Mouse (Mus musculus): ENCODE measurements at regions not wholly inside any gene's neighbourhood (a gene's known extent, or its start where the extent isn't known, plus 50 kb on each side); places are given as distances from the start of the nearest gene placed in this dataset.

DNA sequence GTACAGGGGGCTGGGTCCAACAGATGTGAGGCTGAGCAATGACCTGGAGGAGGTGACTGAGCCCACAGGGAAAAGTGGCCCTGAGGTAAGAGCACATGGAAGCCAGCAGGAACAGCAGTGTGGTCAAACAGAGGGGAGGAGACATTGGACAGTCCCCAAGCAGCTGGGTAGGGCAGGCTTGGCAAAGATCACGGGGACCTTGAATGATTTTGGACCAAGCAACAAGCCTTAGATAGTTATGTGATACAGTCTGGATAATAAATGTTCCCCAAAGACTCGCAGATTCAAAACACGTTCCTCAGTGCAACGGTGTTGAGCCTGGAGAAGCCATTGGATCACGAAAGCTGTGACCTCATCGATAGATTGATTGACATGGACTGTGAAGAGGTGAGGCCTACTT, 64.8 kb upstream of the Aldh1b1 start:
- Histone ChIP-seq H3ac (ENCODE audit: control insufficient read depth, insufficient read length) (no peak overlapping the region), H3K27me3 (ENCODE audit: control insufficient read depth, insufficient read depth, insufficient read length) (peaks cover 39% of the 10 kb centered on the region), H3K79me2 (ENCODE audit: control insufficient read depth, insufficient read depth) (no peaks in the 10 kb centered on the region), H3K36me3 (ENCODE audit: control insufficient read depth, insufficient read depth) (no peaks in the 10 kb centered on the region), H3K4me3 (no peak overlapping the region), H3K4me2 (ENCODE audit: low read depth) (no peak overlapping the region)
- no peak for TF ChIP-seq MYOG (IDR thresholded peaks at IDR 0.05; ENCODE audit: control insufficient read depth in 1 of 3, insufficient read depth in 1 of 3, insufficient read length in 2 of 3, low read depth in 2 of 3)
- no peak for TF ChIP-seq E2F4 (IDR thresholded peaks at IDR 0.05; ENCODE audit: insufficient read depth)
- no peak for TF ChIP-seq POLR2AphosphoS2 (IDR thresholded peaks at IDR 0.05; ENCODE audit: insufficient read length, low read depth)
- no peak for TF ChIP-seq MYOD1 (IDR thresholded peaks at IDR 0.05; ENCODE audit: control insufficient read depth in 1 of 3, insufficient read length in 2 of 3, low read depth in 2 of 3)
- TF ChIP-seq TCF12 (IDR thresholded peaks at IDR 0.05; ENCODE audit: insufficient read depth, poor library complexity, severe bottlenecking), result no peak
- no peak for TF ChIP-seq SRF (IDR thresholded peaks at IDR 0.05; ENCODE audit: control insufficient read depth, insufficient read length, low read depth)
- TF ChIP-seq MAX (IDR thresholded peaks at IDR 0.05; ENCODE audit: low read depth), result no peak
- no peak for TF ChIP-seq CEBPB (IDR thresholded peaks at IDR 0.05; ENCODE audit: insufficient read depth, poor library complexity, severe bottlenecking)
- no peak for TF ChIP-seq POLR2A (IDR thresholded peaks at IDR 0.05; ENCODE audit: insufficient read length, low read depth)
- TF ChIP-seq USF1 (IDR thresholded peaks at IDR 0.05; ENCODE audit: low read depth), result no peak
- TF ChIP-seq TCF3 (IDR thresholded peaks at IDR 0.05; ENCODE audit: insufficient read length, low read depth), result no peak
- no peak for TF ChIP-seq REST (IDR thresholded peaks at IDR 0.05; ENCODE audit: insufficient read depth, insufficient read length)

DNA sequence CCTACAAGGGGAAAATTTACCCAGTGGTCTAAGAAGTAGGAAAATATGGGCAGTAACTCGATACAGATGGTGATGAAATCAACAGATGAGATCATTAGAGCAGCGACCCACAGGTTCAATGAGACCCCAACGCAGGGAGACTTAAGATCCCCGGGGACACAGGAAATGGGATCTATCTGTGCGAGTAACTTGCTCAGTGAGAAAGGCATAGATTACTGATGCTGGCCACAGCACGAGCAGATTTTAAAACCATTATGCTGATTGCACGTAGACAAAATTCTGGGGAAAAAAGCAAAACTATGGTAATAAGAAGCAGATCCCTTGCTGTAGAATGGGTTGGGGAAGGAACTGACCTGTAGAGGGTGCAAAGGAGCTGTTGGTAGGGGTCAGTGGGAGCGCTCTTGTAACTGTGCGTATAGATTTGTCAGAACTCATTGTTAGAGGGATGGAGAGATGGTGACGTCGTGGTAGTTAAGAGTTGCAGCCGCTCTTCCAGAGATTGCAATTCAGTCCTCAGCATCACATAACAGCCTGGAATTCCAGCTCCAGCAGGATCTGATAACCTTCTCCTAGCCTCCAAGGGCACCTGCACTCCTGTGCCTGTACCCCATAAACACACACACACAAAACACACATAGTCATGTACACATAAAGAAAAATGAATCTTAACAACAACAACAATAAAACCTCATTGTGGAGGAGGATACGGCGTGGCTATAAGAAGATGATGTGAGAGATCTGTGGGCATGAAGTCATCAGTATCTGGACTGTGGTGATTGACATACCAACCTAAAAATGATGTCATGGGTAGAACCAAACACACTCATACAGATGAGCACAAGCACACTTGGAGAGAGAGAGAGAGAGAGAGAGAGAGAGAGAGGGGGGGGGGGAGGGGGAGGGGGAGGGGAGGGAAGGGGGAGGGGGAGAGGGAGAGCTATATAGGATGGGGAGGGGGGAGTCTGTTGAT, 67.7 kb upstream of the Aldh1b1 start:
- no peak for TF ChIP-seq MYOG (IDR thresholded peaks at IDR 0.05; ENCODE audit: control insufficient read depth in 1 of 3, insufficient read depth in 1 of 3, insufficient read length in 2 of 3, low read depth in 2 of 3)
- no peak for TF ChIP-seq REST (IDR thresholded peaks at IDR 0.05; ENCODE audit: insufficient read depth, insufficient read length)
- TF ChIP-seq USF1 (IDR thresholded peaks at IDR 0.05; ENCODE audit: low read depth), result no peak
- TF ChIP-seq MYOD1 (IDR thresholded peaks at IDR 0.05; ENCODE audit: control insufficient read depth in 1 of 3, insufficient read length in 2 of 3, low read depth in 2 of 3), result no peak
- TF ChIP-seq TCF3 (IDR thresholded peaks at IDR 0.05; ENCODE audit: insufficient read length, low read depth), result no peak
- TF ChIP-seq POLR2A (IDR thresholded peaks at IDR 0.05; ENCODE audit: insufficient read length, low read depth), result no peak
- no peak for TF ChIP-seq MAX (IDR thresholded peaks at IDR 0.05; ENCODE audit: low read depth)
- TF ChIP-seq TCF12 (IDR thresholded peaks at IDR 0.05; ENCODE audit: insufficient read depth, poor library complexity, severe bottlenecking), result no peak
- no peak for TF ChIP-seq CEBPB (IDR thresholded peaks at IDR 0.05; ENCODE audit: insufficient read depth, poor library complexity, severe bottlenecking)
- TF ChIP-seq SRF (IDR thresholded peaks at IDR 0.05; ENCODE audit: control insufficient read depth, insufficient read length, low read depth), result no peak
- TF ChIP-seq E2F4 (IDR thresholded peaks at IDR 0.05; ENCODE audit: insufficient read depth), result no peak
- TF ChIP-seq POLR2AphosphoS2 (IDR thresholded peaks at IDR 0.05; ENCODE audit: insufficient read length, low read depth), result no peak
- Histone ChIP-seq H3K4me2 (ENCODE audit: low read depth) (no peak overlapping the region), H3K27me3 (ENCODE audit: control insufficient read depth, insufficient read depth, insufficient read length) (peaks cover 32% of the 10 kb centered on the region), H3K4me3 (no peak overlapping the region), H3ac (ENCODE audit: control insufficient read depth, insufficient read length) (no peak overlapping the region), H3K36me3 (ENCODE audit: control insufficient read depth, insufficient read depth) (no peaks in the 10 kb centered on the region), H3K79me2 (ENCODE audit: control insufficient read depth, insufficient read depth) (no peaks in the 10 kb centered on the region)

DNA sequence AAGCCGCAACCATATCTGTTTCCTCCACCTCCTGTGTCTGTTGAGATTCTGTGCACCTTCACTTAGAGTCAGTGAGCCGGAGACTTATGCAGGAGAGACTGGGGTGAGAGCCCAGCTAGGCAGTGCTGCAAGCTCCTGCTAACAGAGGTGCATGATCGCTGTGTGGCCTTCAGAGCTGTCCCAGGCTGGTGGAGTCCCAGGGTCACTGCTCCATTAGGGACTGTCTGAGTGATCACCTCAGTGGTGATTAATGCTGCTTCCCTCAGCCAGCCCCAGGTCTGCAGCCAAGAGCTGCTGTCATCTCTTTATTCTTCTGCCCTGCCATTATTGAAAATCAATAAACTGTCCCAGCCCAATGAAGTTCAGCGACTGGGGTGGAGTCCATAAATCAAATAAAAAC, 69.0 kb upstream of the Aldh1b1 start:
- H3K36me3 ChIP-seq (ENCODE audit: control insufficient read depth, insufficient read depth), result no peaks in the 10 kb centered on the region
- peaks cover 38% of the 10 kb centered on the region for H3K27me3 ChIP-seq (ENCODE audit: control insufficient read depth, insufficient read depth, insufficient read length)
- H3K4me3 ChIP-seq, result no peak overlapping the region
- TF ChIP-seq MAX (IDR thresholded peaks at IDR 0.05; ENCODE audit: low read depth), result no peak
- TF ChIP-seq MYOG (IDR thresholded peaks at IDR 0.05; ENCODE audit: control insufficient read depth in 1 of 3, insufficient read depth in 1 of 3, insufficient read length in 2 of 3, low read depth in 2 of 3), result no peak
- TF ChIP-seq MYOD1 (IDR thresholded peaks at IDR 0.05; ENCODE audit: control insufficient read depth in 1 of 3, insufficient read length in 2 of 3, low read depth in 2 of 3), result no peak
- no peak for TF ChIP-seq CEBPB (IDR thresholded peaks at IDR 0.05; ENCODE audit: insufficient read depth, poor library complexity, severe bottlenecking)
- TF ChIP-seq SRF (IDR thresholded peaks at IDR 0.05; ENCODE audit: control insufficient read depth, insufficient read length, low read depth), result no peak
- TF ChIP-seq POLR2AphosphoS2 (IDR thresholded peaks at IDR 0.05; ENCODE audit: insufficient read length, low read depth), result no peak
- TF ChIP-seq USF1 (IDR thresholded peaks at IDR 0.05; ENCODE audit: low read depth), result no peak
- TF ChIP-seq POLR2A (IDR thresholded peaks at IDR 0.05; ENCODE audit: insufficient read length, low read depth), result no peak
- H3K79me2 ChIP-seq (ENCODE audit: control insufficient read depth, insufficient read depth), result no peaks in the 10 kb centered on the region
- H3ac ChIP-seq (ENCODE audit: control insufficient read depth, insufficient read length), result no peak overlapping the region
- no peak overlapping the region for H3K4me2 ChIP-seq (ENCODE audit: low read depth)

DNA sequence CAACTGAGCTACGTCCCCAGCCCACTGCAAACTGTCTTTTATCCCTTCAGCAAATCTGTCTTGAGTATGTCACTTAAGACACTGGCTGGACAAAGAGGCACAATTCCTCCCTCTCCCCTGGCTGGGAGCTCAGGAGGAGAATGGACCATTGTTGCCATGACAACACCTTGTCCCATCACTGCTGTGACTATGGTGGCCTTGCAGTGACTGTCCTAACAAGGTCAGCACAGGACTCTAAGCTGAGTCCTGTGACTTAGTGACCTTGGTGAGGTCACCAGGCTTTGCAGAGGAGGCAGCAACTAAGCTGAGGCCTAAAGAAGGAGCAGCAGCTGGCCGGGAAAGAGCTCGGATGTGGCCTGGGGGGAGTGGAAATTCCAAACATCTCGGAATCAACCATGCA, 70.0 kb upstream of the Aldh1b1 start:
- Histone ChIP-seq H3K79me2 (ENCODE audit: control insufficient read depth, insufficient read depth) (no peaks in the 10 kb centered on the region), H3K4me2 (ENCODE audit: low read depth) (no peak overlapping the region), H3ac (ENCODE audit: control insufficient read depth, insufficient read length) (no peak overlapping the region), H3K27me3 (ENCODE audit: control insufficient read depth, insufficient read depth, insufficient read length) (peaks cover 48% of the 10 kb centered on the region), H3K4me3 (no peak overlapping the region), H3K36me3 (ENCODE audit: control insufficient read depth, insufficient read depth) (no peaks in the 10 kb centered on the region)
- TF ChIP-seq USF1 (IDR thresholded peaks at IDR 0.05; ENCODE audit: low read depth) (no peak), REST (IDR thresholded peaks at IDR 0.05; ENCODE audit: insufficient read depth, insufficient read length) (no peak), MYOG (IDR thresholded peaks at IDR 0.05; ENCODE audit: control insufficient read depth in 1 of 3, insufficient read depth in 1 of 3, insufficient read length in 2 of 3, low read depth in 2 of 3) (no peak), SRF (IDR thresholded peaks at IDR 0.05; ENCODE audit: control insufficient read depth, insufficient read length, low read depth) (no peak)
